Mouse (Mus musculus): ENCODE measurements around the gene Hhatl.

GRCm38 (mm10) chr9:121791206-121791605, 1.1 kb downstream of the Hhatl start:
- TF ChIP-seq CTCF (IDR thresholded peaks at IDR 0.05; ENCODE audit: borderline replicate concordance, extremely low read depth, insufficient read depth, insufficient read length) (no peak), POLR2A (IDR thresholded peaks at IDR 0.05; ENCODE audit: borderline replicate concordance, extremely low read depth, insufficient read depth, insufficient read length, poor library complexity, severe bottlenecking) (no peak)

All from brain, embryonic 14.5 days (tissue).